Mouse (Mus musculus): Measurements from ENCODE around the gene 1700003E16Rik.

1700003E16Rik gene

DNA sequence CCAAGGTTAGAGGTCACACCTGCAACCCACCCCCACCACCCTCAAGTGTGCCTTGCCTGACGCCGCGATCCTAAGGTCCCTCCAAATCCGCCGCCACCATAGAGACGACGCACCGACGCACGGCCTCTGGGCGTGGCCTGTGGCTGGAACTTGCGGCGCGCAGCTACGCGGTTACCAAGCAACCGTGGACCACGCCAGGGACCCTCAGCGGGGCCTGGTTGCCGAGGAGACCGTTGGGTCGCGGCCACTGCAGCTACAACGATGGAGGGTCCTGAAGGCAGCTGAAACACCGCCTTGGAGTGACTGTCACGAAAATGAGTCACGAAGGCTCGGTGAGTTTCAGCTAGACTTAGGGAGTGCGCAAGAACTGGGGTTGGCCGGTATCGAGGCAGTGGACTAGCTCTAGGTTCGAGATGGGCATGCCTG lies at the start of gene 1700003E16Rik, which contains the start of gene Wdr54:
1700003E16Rik (plus strand) TSS at position 146 of the 426 bp plus-strand sequence.
Wdr54 (minus strand) TSS at position 139 of the 426 bp plus-strand sequence.
- peak; percentile 86 for DNase-seq (ENCODE audit: low spot score)

DNA sequence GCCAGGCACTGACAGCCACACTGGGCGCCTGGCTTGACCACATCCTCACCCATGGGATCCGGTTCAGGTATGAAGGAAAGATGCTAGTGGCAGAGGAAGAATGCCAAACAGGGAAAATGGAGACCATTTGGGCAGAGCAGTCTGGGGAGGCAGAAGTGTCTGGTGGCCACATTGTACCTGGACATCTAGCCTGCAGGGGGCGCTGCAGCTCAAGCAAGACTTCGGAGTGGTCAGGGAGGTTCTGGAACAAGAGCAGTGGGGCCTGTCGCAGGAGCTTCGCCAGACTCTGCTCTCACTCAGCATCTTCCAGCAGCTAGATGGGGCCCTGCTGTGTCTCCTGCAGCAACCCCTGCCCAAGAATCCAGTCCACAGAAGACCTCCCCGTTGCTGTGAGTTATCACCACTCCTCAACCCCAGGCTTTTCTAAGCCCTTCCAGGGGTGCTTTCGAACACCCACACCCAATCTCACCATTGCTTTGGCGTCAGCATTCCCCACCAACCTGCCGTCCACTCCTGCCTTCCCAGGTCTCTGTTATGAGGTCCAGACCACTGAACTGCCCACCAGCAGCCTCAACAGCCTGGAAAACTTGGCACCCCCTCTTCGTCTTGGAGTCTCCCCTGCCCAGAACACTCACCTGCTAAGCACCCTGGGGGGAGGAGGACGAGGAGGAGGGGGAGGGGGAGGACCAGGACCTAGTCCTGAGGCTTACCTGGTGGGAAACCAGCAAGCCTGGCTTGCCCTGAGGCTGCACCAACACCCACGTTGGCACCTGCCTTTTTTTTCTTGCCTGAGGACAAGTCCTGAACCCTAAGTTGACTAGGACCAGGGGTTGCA lies 48.4 kb upstream of the 1700003E16Rik start:
- peak; percentile 92 for DNase-seq (ENCODE audit: low spot score)

DNA sequence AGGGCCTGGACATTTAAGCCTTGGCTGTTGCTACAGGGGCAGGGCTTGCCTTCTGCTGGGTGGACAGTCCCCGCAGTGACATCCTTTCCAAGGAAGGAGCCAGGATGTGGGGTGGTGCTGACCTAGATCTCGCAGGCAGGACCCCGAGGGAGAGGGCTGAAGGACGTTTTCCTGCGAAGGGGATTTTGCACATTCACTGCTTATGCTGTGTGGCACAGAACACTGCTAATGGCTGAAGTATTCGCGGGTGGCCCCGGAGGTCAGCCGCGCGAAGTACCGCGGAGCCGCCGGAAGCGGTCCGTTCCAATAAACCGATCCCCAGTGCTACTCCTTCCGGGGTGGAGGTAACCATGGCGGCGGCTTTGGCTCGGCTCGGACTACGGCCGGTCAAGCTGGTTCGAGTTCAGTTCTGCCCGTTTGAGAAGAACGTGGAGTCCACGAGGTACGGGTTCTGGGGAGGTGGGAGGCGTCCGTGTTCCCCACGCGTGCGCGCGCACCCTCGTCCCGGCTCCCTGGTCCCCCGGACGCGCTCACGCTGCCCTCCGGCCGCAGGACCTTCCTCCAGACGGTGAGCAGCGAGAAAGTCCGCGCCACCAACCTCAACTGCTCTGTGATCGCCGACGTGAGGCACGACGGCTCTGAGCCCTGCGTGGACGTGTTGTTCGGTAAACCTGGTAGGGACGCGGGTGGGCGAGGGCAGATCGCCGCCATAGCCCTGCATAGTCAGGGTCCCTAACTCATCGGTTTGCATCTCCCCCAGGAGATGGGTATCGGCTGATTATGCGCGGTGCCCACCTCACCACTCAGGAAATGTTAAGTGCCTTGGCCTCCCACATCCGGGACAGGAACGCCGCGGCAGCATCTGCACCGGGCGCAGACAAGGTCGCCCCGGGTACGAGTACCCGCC lies 47.2 kb upstream of the 1700003E16Rik start, which contains the start of gene Mrpl53:
Mrpl53 (plus strand) TSS at position 279 of the 907 bp plus-strand sequence.
- peak; percentile 83 for DNase-seq (ENCODE audit: low spot score)

DNA sequence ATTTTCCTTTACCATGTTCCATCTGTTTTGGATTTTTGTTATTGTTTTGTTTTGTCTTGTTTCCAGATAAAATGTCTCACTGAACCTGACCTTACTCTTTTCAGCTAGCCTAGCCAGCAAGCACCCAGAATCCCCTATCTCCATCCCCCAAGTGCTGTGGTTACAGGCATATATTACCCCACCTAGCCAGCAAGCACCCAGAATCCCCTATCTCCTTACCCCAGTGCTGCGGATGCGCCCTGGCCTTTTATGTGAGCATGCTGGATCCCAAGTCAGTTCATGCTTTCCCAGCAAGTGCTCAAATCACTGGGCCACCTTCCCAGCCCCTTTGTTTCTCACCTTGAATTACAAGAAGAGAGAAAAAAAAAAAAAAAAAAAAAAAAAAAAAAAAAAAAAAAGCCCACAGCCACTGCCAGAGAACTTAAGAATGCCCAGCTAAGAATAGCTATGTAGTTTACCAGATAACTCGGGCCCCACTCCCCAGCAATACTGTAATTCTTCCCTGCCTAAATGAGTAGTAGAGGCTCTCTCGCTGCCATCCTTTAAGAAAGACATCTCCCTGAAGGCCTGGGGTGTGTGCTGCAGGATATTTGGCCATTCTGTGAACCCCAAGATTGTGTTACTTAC lies 44.6 kb upstream of the 1700003E16Rik start:
- no peak for DNase-seq (ENCODE audit: low spot score)

DNA sequence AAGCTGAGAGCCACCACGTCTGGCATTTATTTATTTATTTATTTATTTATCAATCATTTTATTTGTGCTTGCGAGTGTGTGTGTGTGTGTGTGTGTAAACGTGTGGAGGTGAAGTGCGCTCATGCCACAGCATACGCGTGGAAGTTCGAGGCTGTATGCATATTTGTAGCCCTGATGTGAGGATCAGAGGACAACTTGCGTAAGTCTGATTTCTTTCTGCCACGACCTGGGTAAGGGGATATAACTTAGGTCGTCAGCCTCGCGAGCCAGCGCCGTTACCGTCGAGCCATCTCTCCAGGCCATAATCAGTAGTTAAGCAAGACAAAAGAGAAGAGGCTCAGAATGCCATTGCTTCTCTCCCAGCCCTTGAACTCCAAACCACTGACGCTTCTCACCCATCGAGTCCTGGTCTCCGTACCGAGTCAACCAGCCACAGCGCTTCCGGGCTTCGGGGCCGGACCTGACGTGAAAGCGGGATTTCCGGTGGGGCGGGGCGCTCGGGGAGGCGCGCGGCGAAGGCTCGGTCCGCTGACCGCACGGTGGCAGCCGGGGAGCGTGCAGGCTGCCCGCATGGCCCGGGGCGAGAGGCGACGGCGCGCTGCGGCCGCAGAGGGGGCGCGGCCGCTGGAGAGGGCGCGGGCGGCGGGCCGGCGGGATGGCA lies 41.1 kb upstream of the 1700003E16Rik start, which contains the start of gene Mogs:
Mogs (plus strand) TSS at position 486 of the 661 bp plus-strand sequence.
- peak; percentile 94 for DNase-seq (ENCODE audit: low spot score)

DNA sequence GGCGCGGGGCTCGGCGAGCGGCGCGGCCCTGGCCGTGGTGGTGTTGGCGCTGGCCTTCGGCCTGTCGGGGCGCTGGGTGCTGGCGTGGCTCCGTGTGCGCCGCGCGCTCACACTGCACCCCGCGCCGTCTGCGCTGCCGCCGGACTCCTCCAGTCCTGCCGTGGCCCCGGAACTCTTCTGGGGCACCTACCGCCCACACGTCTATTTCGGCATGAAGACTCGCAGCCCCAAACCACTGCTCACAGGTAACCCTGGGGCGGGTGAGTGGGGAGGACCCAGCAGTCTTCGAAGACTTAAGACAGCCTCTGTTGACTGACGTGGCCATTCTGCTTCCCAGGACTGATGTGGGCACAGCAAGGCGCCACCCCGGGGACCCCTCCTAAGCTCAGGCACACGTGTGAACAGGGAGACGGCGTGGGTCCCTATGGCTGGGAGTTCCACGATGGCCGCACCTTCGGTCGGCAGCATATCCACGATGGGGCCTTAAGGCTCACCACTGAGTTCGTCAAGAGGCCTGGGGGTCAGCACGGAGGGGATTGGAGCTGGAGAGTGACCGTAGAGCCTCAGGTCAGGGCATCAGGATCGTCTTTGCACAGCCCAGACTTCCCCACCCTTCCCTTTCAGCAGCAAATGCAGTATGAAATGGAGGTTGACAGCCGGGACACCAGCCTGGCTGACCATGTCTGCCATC lies 40.4 kb upstream of the 1700003E16Rik start:
- DNase-seq (ENCODE audit: low spot score) = no peak

DNA sequence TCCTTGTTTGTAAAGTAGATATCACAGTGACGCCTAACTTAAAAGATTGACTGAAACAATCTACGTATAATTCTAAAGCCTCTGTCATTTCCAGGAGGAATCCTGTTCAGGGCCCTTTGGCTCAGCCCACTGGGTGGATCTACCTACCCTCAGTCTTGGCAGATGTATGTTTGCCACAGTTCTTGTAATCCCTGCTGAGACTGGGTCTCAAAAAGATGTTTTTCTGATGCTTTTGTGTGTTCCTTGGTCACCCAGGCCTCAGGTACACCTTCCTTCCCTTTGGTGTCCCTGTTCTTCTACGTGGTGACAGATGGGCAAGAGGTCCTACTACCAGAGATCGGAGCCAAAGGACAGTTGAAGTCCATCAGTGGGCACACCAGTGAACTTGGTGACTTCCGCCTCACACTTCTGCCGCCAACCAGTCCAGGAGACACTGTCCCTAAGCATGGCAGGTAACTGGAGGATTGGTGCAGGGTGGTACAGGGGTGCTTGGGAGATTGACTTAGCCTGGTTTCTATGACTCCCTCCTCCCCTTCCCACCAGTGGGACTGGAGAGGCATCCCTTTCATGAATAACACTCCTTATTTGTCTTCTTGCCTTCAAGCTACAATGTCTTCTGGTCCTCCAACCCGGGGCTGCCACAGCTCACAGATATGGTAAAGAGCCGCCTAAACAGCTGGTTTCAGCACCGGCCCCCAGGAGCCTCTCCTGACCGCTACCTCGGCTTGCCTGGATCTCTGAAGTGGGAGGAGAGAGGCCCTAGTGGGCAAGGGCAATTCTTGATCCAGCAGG lies 39.6 kb upstream of the 1700003E16Rik start:
- DNase-seq (ENCODE audit: low spot score) = no peak

DNA sequence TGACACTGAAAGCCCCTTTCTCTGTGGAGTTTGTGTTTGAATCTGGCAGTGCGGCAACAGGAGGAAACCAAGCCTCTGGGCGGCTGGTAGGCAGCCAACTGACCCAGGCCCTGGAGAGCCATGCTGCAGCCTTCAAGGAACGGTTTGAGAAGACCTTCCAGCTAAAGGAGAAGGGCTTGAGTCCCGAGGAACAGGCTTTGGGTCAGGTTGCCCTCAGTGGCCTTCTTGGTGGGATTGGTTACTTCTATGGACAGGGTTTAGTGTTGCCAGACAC lies 39.1 kb upstream of the 1700003E16Rik start:
- DNase-seq (ENCODE audit: low spot score) = no peak

DNA sequence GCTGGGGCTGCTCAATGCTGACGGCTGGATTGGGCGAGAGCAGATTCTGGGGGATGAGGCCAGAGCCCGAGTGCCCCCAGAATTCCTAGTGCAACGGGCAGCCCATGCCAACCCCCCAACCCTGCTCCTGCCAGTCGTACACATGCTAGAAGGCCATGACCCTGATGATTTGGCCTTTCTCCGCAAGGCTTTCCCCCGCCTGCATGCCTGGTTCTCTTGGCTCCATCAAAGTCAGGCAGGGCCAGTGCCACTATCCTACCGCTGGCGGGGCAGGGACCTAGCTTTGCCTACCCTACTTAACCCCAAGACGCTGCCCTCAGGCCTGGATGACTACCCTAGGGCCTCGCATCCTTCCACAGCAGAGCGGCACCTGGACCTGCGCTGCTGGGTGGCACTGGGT lies 38.6 kb upstream of the 1700003E16Rik start:
- no peak for DNase-seq (ENCODE audit: low spot score)

DNA sequence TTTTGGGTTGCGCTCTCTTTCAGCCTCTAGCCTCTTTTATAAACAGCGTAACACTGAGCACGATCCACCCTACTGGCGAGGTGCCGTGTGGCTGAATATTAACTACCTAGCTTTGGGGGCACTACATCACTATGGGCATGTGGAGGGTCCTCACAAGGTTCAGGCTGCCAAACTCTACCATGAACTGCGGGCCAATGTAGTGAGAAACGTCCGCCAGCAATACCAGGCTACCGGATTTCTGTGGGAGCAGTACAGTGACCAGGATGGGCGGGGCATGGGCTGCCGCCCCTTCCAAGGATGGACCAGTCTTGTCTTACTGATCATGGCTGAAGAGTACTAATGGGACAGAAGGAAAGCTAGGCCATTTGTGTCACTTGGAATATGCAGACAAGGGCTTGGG lies 37.8 kb upstream of the 1700003E16Rik start:
- no peak for DNase-seq (ENCODE audit: low spot score)

DNA sequence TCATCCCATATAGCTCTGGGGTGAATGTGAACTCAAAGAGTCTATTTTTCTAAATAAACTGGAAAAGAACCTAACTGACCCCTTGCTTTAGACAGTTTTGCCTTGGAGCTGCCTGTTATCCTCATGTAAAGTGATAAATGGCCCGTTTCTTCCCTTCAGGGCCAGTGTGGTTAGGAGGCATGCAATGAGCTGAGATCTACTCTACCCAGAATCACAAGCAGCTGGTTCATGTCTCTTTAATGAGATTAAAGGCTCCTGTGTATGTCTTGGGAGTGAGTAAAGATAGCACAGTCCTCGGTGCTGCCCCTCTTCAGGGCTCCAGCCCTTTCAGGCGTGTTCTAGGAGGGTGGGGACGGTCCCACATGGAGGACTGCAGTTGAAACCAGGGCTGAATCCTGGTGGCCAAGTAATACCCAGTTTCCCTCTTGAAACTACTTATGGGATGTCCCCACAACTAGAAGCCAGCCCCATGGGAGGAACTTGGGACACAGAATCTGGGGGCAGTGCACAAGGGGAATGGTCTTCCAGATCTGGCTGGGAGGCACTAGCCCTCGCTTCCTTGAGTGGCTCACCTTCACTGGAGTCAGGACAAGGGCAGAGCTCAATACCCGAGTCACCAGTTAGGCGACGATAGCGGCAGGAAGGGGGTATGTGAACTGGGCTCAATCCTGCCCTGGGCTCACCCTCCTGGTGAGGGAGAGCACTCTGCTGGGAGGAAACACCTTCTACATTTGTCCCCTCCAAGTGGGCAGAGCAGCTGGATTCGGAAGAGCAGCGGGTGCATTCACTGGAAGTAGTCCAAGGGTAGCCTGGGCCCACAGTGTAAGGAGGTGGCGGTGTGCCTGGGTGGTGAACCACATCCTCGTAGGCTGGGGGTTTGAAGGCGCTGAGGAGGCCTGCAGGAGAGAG lies 37.1 kb upstream of the 1700003E16Rik start:
- DNase-seq (ENCODE audit: low spot score) = peak; percentile 70

DNA sequence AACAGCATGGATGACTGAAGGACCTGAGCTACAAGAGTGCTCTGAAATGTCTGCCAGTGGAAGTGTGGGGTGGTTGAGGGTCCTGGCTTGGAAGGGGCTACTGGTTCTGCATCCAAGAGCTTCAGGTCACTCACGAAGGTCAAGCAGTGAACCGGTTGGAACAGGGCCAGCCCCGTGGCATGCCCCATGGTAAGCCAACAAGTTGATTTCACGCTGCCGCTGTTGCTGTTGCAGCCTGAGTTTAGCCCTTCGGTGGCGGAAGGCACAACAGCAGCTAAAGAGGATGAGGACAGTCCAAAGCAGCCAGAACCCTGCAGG lies 36.5 kb upstream of the 1700003E16Rik start:
- peak; percentile 60 for DNase-seq (ENCODE audit: low spot score)

DNA sequence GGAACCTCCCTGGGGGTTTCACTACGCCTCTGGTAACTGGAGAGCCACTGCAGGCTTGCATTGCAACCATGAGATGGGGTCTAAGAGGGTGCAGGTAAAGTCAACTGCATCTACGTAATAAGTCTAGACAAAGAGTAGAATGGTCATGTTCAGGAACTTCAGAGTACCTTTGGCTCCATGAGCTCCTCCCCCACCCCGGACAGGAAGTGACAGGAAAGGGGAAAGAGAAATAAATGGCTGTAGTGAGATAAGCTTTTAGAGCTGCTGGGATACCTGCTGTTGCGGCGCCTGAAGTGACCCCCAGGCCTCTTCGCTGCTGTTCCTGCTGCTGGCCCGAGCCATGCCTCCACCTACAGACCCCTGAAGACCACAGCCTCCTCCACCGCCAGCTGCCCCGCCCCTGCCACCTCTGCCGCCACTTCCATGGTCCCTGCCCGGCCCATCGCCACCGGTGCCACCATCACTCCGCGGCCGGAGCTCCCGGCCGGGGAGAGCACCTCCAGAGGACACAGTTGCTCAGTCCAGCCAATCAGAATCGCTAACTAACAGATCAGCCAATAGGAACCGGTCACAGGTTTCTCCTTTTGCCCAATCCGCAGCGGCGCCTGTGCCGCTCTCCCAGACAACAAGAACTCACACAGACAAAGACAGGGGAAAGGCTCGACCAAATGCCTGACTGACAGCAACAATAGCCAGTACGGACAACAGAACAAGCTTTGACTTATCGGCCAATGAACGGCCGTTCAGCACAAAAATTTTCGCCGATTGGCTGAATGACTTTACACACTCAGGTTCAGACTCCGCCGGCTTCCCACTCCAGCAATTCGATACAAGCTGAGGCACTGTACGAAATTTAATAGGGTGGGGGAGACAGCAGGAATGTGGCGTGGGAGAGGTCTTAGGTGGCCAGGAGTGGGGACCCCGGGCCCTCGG lies 35.0 kb upstream of the 1700003E16Rik start, which contains the start of gene Wbp1:
Wbp1 (minus strand) TSS at position 630 of the 933 bp plus-strand sequence.
- DNase-seq (ENCODE audit: low spot score) = peak; percentile 99

DNA sequence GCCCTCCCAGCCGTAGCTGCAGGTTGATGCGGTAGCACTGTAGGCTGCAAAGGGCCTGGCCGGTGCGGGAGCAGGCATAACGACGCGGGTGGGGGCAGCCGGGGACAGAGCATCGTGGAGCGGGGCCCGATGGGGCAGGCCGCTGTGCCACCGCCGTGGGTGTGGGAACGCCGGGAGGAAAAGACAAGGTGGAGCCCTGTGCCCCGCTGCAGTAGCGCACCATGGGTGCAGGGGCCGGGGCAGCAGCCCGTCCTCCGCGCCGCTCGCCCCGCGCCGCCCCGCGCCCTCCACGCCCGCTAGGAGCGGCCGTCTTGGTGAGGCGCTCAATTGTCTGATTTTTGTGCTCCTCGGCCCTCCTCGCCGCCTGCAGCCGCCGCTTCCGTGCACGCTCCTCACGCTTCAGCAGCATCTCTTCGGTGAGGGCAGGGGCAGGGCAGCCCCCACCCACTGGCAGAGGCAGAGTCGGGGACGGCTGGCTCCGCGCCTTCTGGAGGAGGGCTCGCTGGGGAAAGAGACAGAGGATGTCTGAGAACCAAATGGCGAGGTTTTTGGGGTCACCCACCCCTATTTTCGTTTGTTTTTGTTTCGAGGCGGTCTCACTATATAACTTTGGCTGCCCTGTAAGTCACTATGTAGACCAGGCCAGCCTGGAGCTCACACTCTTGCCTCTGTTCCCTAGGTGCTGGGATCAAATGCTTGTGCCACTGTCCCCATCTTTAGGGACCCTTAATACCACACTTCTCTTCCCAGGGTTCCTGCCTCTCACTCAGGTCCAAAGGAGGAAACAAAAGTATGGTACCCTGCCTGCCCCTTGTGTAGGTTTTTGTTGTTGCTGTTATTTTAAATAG lies 34.1 kb upstream of the 1700003E16Rik start:
- DNase-seq (ENCODE audit: low spot score) = peak; percentile 47

DNA sequence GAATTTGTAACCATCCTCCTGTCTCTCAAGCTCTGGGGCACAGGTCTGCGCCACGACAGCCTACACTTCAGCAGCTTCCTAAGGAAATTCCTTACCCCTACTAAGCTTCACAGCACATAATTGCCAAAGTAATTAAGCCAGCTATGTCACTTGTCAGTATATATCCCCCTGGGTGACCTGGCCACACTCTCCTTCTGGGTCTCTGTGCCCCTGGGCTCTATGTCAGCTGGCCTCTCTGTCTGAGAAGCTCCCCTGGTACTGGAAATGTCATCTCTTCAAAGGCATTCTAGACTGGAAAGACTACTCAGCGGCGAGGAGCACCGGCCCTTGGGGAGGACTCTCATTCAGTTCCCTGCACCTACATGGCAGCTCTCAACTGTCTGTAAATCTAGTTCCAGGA lies 33.2 kb upstream of the 1700003E16Rik start:
- DNase-seq (ENCODE audit: low spot score) = no peak

DNA sequence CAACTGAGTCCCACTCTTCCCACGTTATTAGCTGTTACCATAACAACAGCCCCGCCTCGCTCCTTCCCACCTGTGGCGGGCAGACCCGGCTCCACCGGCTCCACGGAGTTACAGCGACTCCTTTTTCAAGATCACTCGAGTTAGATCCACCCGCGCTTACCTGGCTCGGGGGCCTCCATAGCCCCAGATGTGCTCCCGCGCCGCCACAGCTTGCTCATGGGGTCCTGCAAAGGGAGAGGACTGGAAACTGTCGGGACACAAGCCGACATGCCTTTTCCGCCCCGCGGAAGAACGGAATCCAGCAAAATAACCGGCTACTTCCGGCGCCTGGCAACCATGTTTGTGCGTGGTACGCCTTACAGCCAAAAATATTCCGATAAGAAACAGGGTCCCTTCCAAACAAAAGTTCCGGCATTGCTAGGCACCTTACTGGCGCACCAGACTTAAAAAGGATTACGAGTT lies 31.3 kb upstream of the 1700003E16Rik start:
- DNase-seq (ENCODE audit: low spot score) = peak; percentile 96

DNA sequence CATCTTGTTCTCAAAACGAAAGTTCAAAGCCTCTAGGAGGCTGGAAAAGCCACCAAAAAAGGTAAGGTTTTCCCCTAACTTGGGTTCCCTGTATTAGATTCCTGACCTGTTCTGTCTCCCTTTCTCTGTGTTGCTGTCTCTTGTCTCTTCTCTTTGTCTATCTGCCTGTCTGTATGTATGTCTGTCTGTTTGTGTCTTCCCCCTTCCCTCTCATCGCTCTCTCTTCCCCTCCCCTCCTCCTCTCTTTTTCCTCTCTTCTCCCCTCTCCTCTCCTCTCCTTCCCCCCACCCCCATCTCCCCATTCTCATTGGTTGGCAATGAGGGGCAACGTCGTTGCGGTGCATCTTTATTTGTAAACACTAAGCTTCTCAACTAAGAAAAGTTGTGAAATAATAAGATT lies 30.9 kb upstream of the 1700003E16Rik start, which contains the start of gene Ino80b:
Ino80b (minus strand) TSS at position 101 of the 400 bp plus-strand sequence.
- no peak for DNase-seq (ENCODE audit: low spot score)
